Mouse (Mus musculus) heart, embryonic 10.5 days (tissue): ENCODE data around the gene Gm20388. TPM values are rescaled to one million over a fixed set of nuclear protein-coding genes. Genes with fewer than 3 reads are reported as not detected.

Experiments used
- DNase-seq: peaks from one replicate; pipeline ENCODE4 v3.0.0-alpha.2; 2017; ENCODE audit warnings: low spot score
- H3K27ac ChIP-seq: fragments of 300-500 bp; sonication (generic); 2 replicates; pipeline ENCODE4 v1.5.1; 2016; ENCODE audit warnings: mild to moderate bottlenecking
- H3K27me3 ChIP-seq: fragments of 300-500 bp; sonication (generic); 2 replicates; pipeline ENCODE4 v1.6.1; 2016; ENCODE audit warnings: mild to moderate bottlenecking; ENCODE audit not compliant: poor library complexity, insufficient read depth, severe bottlenecking
- H3K36me3 ChIP-seq: fragments of 300-500 bp; sonication (generic); 2 replicates; pipeline ENCODE4 v1.6.1; 2016; ENCODE audit warnings: mild to moderate bottlenecking, moderate library complexity
- H3K4me1 ChIP-seq: fragments of 300-500 bp; sonication (generic); 2 replicates; pipeline ENCODE4 v1.6.1; 2016; ENCODE audit warnings: mild to moderate bottlenecking
- H3K4me3 ChIP-seq: fragments of 300-500 bp; sonication (generic); 2 replicates; pipeline ENCODE4 v1.5.1; 2016; ENCODE audit warnings: mild to moderate bottlenecking, moderate library complexity
- H3K9me3 ChIP-seq: fragments of 300-500 bp; sonication (generic); 2 replicates; pipeline ENCODE4 v1.6.1; 2016; ENCODE audit warnings: mild to moderate bottlenecking, moderate library complexity
- WGBS: fragments of 180-500 bp; shearing (Covaris S2); methylation state at CpG from one replicate; pipeline ENCODE4 v1.1.7; 2016; 5-methylcytosine and 5-hydroxymethylcytosine counted together
- polyA plus RNA-seq: library from polyadenylated mRNA; unstranded; fragments of >200 nt; fragmentation: Nextera tagmentation; extraction: Ambion mirVana; gene quantifications from 2 replicates; pipeline ENCODE4 v1.2.1, GENCODE M21; 2016

Gm20388 gene
- polyA plus RNA-seq, 1 experiment from 2014 or later, result 4.5 TPM

- Histone ChIP-seq H3K4me3 (peak overlapping the region; percentile 95), H3K36me3 (peaks cover 9% of the 10 kb centered on the region), H3K4me1 (peaks cover 80% of the 10 kb centered on the region), H3K27me3 (0 out of 2 replicates have a peak, but pooled peaks cover 11% of the 10 kb centered on the region), H3K9me3 (no peaks in the 10 kb centered on the region), H3K27ac (peak overlapping the region; percentile 95)
- under 1% methylated on average over 33 of the region's 33 CpGs for WGBS
- no peak for DNase-seq
Observed at GRCm38 (mm10) chr8:122284203-122284658, 2373.6 kb downstream of the Gm20388 start.

GRCm38 (mm10) chr8:122284659-122285261, 2374.1 kb downstream of the Gm20388 start:
- H3K9me3 ChIP-seq, result no peaks in the 10 kb centered on the region
- 4% methylated on average over 21 of the region's 21 CpGs for WGBS
- H3K4me1 ChIP-seq, result peaks cover 85% of the 10 kb centered on the region
- H3K36me3 ChIP-seq, result peaks cover 15% of the 10 kb centered on the region
- peak; percentile 83 for DNase-seq
- H3K27me3 ChIP-seq, result 0 out of 2 replicates have a peak, but pooled peaks cover 11% of the 10 kb centered on the region
- H3K4me3 ChIP-seq, result peak overlapping the region; percentile 95
- H3K27ac ChIP-seq, result peak overlapping the region; percentile 95

GRCm38 (mm10) chr8:122285727-122286126, 2375.1 kb downstream of the Gm20388 start:
- H3K27me3 ChIP-seq, result 0 out of 2 replicates have a peak, but pooled peaks cover 11% of the 10 kb centered on the region
- peaks cover 85% of the 10 kb centered on the region for H3K4me1 ChIP-seq
- no peaks in the 10 kb centered on the region for H3K9me3 ChIP-seq
- peak overlapping the region; percentile 95 for H3K27ac ChIP-seq
- no peak for DNase-seq
- H3K4me3 ChIP-seq, result peak overlapping the region; percentile 95
- H3K36me3 ChIP-seq, result peaks cover 15% of the 10 kb centered on the region
- 36% methylated on average over 6 of the region's 6 CpGs for WGBS

GRCm38 (mm10) chr8:122286899-122287298, 2376.3 kb downstream of the Gm20388 start:
- Histone ChIP-seq H3K27me3 (0 out of 2 replicates have a peak, but pooled peaks cover 11% of the 10 kb centered on the region), H3K4me1 (peaks cover 92% of the 10 kb centered on the region), H3K36me3 (peaks cover 17% of the 10 kb centered on the region), H3K9me3 (no peaks in the 10 kb centered on the region), H3K27ac (peak overlapping the region; percentile 95; the same call in 1 of the 2 replicates), H3K4me3 (no peak overlapping the region)
- DNase-seq, result peak; percentile 92
- 44% methylated on average over 10 of the region's 10 CpGs for WGBS

GRCm38 (mm10) chr8:122287742-122288141, 2377.1 kb downstream of the Gm20388 start:
- 0 out of 2 replicates have a peak, but pooled peaks cover 11% of the 10 kb centered on the region for H3K27me3 ChIP-seq
- peaks cover 100% of the 10 kb centered on the region for H3K4me1 ChIP-seq
- H3K4me3 ChIP-seq, result 0 out of 2 replicates have a peak overlapping the region, but pooled peaks have one; percentile 6
- no peak for DNase-seq
- H3K36me3 ChIP-seq, result peaks cover 25% of the 10 kb centered on the region
- H3K27ac ChIP-seq, result peak overlapping the region; percentile 95
- 60% methylated on average over 8 of the region's 8 CpGs for WGBS
- H3K9me3 ChIP-seq, result no peaks in the 10 kb centered on the region

GRCm38 (mm10) chr8:122288344-122288743, 2377.7 kb downstream of the Gm20388 start:
- Histone ChIP-seq H3K4me1 (peaks cover 100% of the 10 kb centered on the region), H3K27me3 (0 out of 2 replicates have a peak, but pooled peaks cover 11% of the 10 kb centered on the region), H3K27ac (peak overlapping the region; percentile 95), H3K36me3 (peaks cover 28% of the 10 kb centered on the region), H3K9me3 (no peaks in the 10 kb centered on the region), H3K4me3 (no peak overlapping the region)
- no peak for DNase-seq
- 75% methylated on average over 3 of the region's 3 CpGs for WGBS

GRCm38 (mm10) chr8:122291075-122291474, 2380.4 kb downstream of the Gm20388 start:
- peak overlapping the region; percentile 31 for H3K4me3 ChIP-seq
- peak overlapping the region; percentile 95 for H3K27ac ChIP-seq
- H3K36me3 ChIP-seq, result peaks cover 28% of the 10 kb centered on the region
- H3K4me1 ChIP-seq, result peaks cover 100% of the 10 kb centered on the region
- no peaks in the 10 kb centered on the region for H3K27me3 ChIP-seq
- H3K9me3 ChIP-seq, result no peaks in the 10 kb centered on the region
- 21% methylated on average over 12 of the region's 12 CpGs for whole genome bisulfite sequencing
- DNase-seq, result no peak

- peak overlapping the region; percentile 31 for H3K4me3 ChIP-seq
Observed at GRCm38 (mm10) chr8:122291549-122291948, 2380.9 kb downstream of the Gm20388 start.

GRCm38 (mm10) chr8:122293484-122293883, 2382.8 kb downstream of the Gm20388 start:
- DNase-seq, result no peak
- peak overlapping the region; percentile 81 for H3K27ac ChIP-seq
- peaks cover 20% of the 10 kb centered on the region for H3K36me3 ChIP-seq
- no peaks in the 10 kb centered on the region for H3K9me3 ChIP-seq
- no peaks in the 10 kb centered on the region for H3K27me3 ChIP-seq
- peaks cover 100% of the 10 kb centered on the region for H3K4me1 ChIP-seq
- 33% methylated on average over 10 of the region's 10 CpGs for WGBS
- H3K4me3 ChIP-seq, result no peak overlapping the region

More at GRCm38 (mm10) chr8:122291549-122291948, 2380.9 kb downstream of the Gm20388 start:
- Histone ChIP-seq H3K27ac (peak overlapping the region; percentile 95), H3K9me3 (no peaks in the 10 kb centered on the region), H3K36me3 (peaks cover 28% of the 10 kb centered on the region), H3K27me3 (no peaks in the 10 kb centered on the region), H3K4me1 (peaks cover 100% of the 10 kb centered on the region)
- DNase-seq, result no peak
- 57% methylated on average over 10 of the region's 10 CpGs for WGBS

- peaks cover 18% of the 10 kb centered on the region for H3K36me3 ChIP-seq
- 1% methylated on average over 7 of the region's 7 CpGs for WGBS
- H3K27me3 ChIP-seq, result no peaks in the 10 kb centered on the region
- peak; percentile 96 for DNase-seq
- H3K9me3 ChIP-seq, result no peaks in the 10 kb centered on the region
- H3K4me1 ChIP-seq, result peaks cover 100% of the 10 kb centered on the region
- peak overlapping the region; percentile 31 for H3K4me3 ChIP-seq
- H3K27ac ChIP-seq, result peak overlapping the region; percentile 81
Observed at GRCm38 (mm10) chr8:122294273-122294683, 2383.6 kb downstream of the Gm20388 start.

GRCm38 (mm10) chr8:122295389-122295788, 2384.7 kb downstream of the Gm20388 start:
- Histone ChIP-seq H3K4me1 (peaks cover 100% of the 10 kb centered on the region), H3K27ac (peak overlapping the region; percentile 81)

GRCm38 (mm10) chr8:122296173-122297001, 2385.7 kb downstream of the Gm20388 start:
- peak; percentile 81 for DNase-seq
- peak overlapping the region; percentile 81 for H3K27ac ChIP-seq
- WGBS, result 7% methylated on average over 24 of the region's 24 CpGs

More at GRCm38 (mm10) chr8:122295389-122295788, 2384.7 kb downstream of the Gm20388 start:
- Histone ChIP-seq H3K27me3 (no peaks in the 10 kb centered on the region), H3K9me3 (no peaks in the 10 kb centered on the region), H3K36me3 (peaks cover 13% of the 10 kb centered on the region; the same call in 1 of the 2 replicates), H3K4me3 (no peak overlapping the region)
- DNase-seq, result no peak
- 29% methylated on average over 9 of the region's 9 CpGs for WGBS

More at GRCm38 (mm10) chr8:122296173-122297001, 2385.7 kb downstream of the Gm20388 start:
- no peaks in the 10 kb centered on the region for H3K9me3 ChIP-seq
- no peaks in the 10 kb centered on the region for H3K27me3 ChIP-seq
- peaks cover 100% of the 10 kb centered on the region for H3K4me1 ChIP-seq
- H3K4me3 ChIP-seq, result peak overlapping the region; percentile 27
- H3K36me3 ChIP-seq, result peaks cover 13% of the 10 kb centered on the region; the same call in 1 of the 2 replicates
